Mouse (Mus musculus): Measurements from ENCODE around the gene Plin3. TPM values are rescaled to one million over a fixed set of nuclear protein-coding genes. Genes with fewer than 3 reads are reported as not detected.

The Plin3 gene
- polyA plus RNA-seq, 1 experiment from 2014 or later: 65.2 TPM

- H3K4me1 ChIP-seq (ENCODE audit: control insufficient read depth, insufficient read depth, low read length): peaks cover 3% of the 10 kb centered on the region
- H3K36me3 ChIP-seq (ENCODE audit: control insufficient read depth, insufficient read depth, low read length): peaks cover 69% of the 10 kb centered on the region
- no peaks in the 10 kb centered on the region for H3K9me3 ChIP-seq (ENCODE audit: control insufficient read depth, low read length)
- WGBS: 95% methylated on average over 4 of the region's 4 CpGs
- no peak overlapping the region for H3K9ac ChIP-seq (ENCODE audit: low read depth, low read length)
- no peak for ATAC-seq (ENCODE audit: low FRiP score, low TSS enrichment)
- H3K4me2 ChIP-seq (replicated peaks; ENCODE audit: low read depth, low read length): no peak overlapping the region
- no peak overlapping the region for H3K27ac ChIP-seq (ENCODE audit: low read depth, low read length)
- no peaks in the 10 kb centered on the region for H3K27me3 ChIP-seq (ENCODE audit: control insufficient read depth, insufficient read depth, low read length)
- H3K4me3 ChIP-seq (ENCODE audit: low read length): no peak overlapping the region
Measured at GRCm38 (mm10) chr17:56282802-56283201, 9.9 kb downstream of the Plin3 start.

DNA sequence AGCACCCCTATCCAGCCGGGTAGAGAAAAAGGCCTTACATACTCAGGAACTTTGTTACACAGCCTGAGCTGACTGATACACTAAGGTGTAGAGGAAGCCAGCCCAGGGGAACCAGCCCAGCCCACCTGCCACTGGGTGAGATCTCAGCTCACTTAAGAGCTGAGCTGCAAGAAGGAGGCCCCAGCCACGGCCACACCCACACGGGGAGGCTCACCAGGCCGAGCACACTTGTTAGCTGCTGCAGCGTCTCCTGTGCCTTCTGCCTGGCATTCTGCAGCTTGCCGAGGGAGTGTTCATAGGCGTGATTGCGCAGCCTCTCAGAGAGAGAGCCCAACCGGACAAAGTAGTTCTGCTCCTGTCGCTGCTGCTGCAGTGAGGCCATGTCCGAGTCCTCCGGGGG lies 11.5 kb downstream of the Plin3 start:
- peaks cover 62% of the 10 kb centered on the region for H3K36me3 ChIP-seq (ENCODE audit: control insufficient read depth, insufficient read depth, low read length)
- ATAC-seq (ENCODE audit: low FRiP score, low TSS enrichment): no peak
- no peak overlapping the region for H3K4me3 ChIP-seq (ENCODE audit: low read length)
- no peak overlapping the region for H3K4me2 ChIP-seq (replicated peaks; ENCODE audit: low read depth, low read length)
- 92% methylated on average over 12 of the region's 12 CpGs for WGBS
- H3K4me1 ChIP-seq (ENCODE audit: control insufficient read depth, insufficient read depth, low read length): no peaks in the 10 kb centered on the region
- H3K27me3 ChIP-seq (ENCODE audit: control insufficient read depth, insufficient read depth, low read length): no peaks in the 10 kb centered on the region
- no peak overlapping the region for H3K27ac ChIP-seq (ENCODE audit: low read depth, low read length)
- no peaks in the 10 kb centered on the region for H3K9me3 ChIP-seq (ENCODE audit: control insufficient read depth, low read length)
- H3K9ac ChIP-seq (ENCODE audit: low read depth, low read length): no peak overlapping the region

DNA sequence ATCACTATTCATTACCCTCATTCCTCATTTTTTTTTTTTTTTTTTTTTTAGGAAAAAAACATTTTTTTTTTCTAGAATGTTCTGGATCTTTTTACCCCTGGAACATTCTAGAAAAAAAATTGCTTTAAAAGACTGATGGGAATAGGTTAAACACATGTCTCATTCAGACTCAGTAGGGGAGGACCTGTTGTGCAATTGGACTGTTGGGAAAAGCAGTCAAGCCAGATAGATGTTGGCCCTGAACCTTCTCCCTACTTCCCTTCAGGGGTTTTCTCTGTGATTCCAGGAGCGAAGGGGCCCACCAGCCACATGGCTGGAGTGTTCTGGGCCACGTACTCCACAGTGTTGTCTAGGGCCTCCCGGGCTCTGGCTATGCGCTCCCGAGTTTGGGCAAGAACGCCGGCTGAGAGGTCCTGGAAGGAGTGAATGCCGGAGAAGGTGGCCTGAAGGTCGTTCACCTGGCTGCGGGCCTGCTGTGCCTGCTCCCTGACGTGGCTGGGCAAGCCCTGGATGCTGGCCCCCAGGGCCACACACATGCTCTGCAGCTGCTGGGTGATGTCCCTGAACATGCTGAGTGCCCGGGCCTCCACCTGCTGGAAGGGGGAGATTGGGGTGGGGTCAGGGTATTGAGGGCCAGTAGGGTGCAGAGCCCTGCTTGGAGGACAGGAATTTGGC lies 13.1 kb downstream of the Plin3 start:
- 90% methylated on average over 12 of the region's 12 CpGs for WGBS
- H3K27me3 ChIP-seq (ENCODE audit: control insufficient read depth, insufficient read depth, low read length): no peaks in the 10 kb centered on the region
- no peak overlapping the region for H3K4me2 ChIP-seq (replicated peaks; ENCODE audit: low read depth, low read length)
- no peak overlapping the region for H3K9ac ChIP-seq (ENCODE audit: low read depth, low read length)
- no peak for ATAC-seq (ENCODE audit: low FRiP score, low TSS enrichment)
- peaks cover 46% of the 10 kb centered on the region for H3K36me3 ChIP-seq (ENCODE audit: control insufficient read depth, insufficient read depth, low read length)
- no peaks in the 10 kb centered on the region for H3K9me3 ChIP-seq (ENCODE audit: control insufficient read depth, low read length)
- no peak overlapping the region for H3K4me3 ChIP-seq (ENCODE audit: low read length)
- no peak overlapping the region for H3K27ac ChIP-seq (ENCODE audit: low read depth, low read length)
- no peaks in the 10 kb centered on the region; the same call in 1 of the 2 replicates for H3K4me1 ChIP-seq (ENCODE audit: control insufficient read depth, insufficient read depth, low read length)

DNA sequence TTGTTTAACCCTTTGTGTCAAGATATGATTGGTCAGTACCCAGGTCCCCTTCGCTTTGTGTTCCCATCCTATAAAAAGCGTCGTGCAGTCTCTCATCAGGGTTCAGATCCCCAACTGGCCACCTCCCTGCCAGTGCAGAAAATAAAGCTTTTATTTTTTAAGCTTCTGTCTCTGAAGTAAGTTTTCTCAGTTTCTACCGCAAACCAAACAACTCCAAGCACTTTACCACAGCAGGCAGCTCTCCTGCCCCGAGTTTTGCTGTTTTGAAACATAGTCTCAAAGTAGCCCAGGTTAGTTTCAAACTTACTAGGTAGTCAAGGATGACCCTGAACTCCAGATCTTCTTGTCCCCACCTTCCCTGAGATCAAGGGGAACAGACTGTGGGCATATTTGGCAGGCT lies 14.3 kb downstream of the Plin3 start:
- Histone ChIP-seq H3K27ac (ENCODE audit: low read depth, low read length) (no peak overlapping the region), H3K9ac (ENCODE audit: low read depth, low read length) (no peak overlapping the region), H3K27me3 (ENCODE audit: control insufficient read depth, insufficient read depth, low read length) (no peaks in the 10 kb centered on the region), H3K36me3 (ENCODE audit: control insufficient read depth, insufficient read depth, low read length) (peaks cover 36% of the 10 kb centered on the region), H3K4me2 (replicated peaks; ENCODE audit: low read depth, low read length) (no peak overlapping the region), H3K9me3 (ENCODE audit: control insufficient read depth, low read length) (no peaks in the 10 kb centered on the region), H3K4me3 (ENCODE audit: low read length) (no peak overlapping the region), H3K4me1 (ENCODE audit: control insufficient read depth, insufficient read depth, low read length) (no peaks in the 10 kb centered on the region; the same call in 1 of the 2 replicates)
- ATAC-seq (ENCODE audit: low FRiP score, low TSS enrichment): no peak
- 95% methylated on average over 5 of the region's 5 CpGs for WGBS

GRCm38 (mm10) chr17:56277567-56277893 lies 15.1 kb downstream of the Plin3 start:
- peak; percentile 18; the same call in 1 of the 2 replicates for ATAC-seq (ENCODE audit: low FRiP score, low TSS enrichment)
- Histone ChIP-seq H3K27me3 (ENCODE audit: control insufficient read depth, insufficient read depth, low read length) (no peaks in the 10 kb centered on the region), H3K36me3 (ENCODE audit: control insufficient read depth, insufficient read depth, low read length) (peaks cover 28% of the 10 kb centered on the region), H3K9me3 (ENCODE audit: control insufficient read depth, low read length) (no peaks in the 10 kb centered on the region), H3K27ac (ENCODE audit: low read depth, low read length) (peak overlapping the region; percentile 81), H3K4me2 (replicated peaks; ENCODE audit: low read depth, low read length) (peak overlapping the region; percentile 65; the same call in 1 of the 2 replicates), H3K9ac (ENCODE audit: low read depth, low read length) (no peak overlapping the region; the same call in 1 of the 2 replicates), H3K4me1 (ENCODE audit: control insufficient read depth, insufficient read depth, low read length) (no peaks in the 10 kb centered on the region; the same call in 1 of the 2 replicates), H3K4me3 (ENCODE audit: low read length) (no peak overlapping the region)
- WGBS: 42% methylated on average over 2 of the region's 2 CpGs

GRCm38 (mm10) chr17:56276643-56277566 lies 15.8 kb downstream of the Plin3 start, which contains the start of gene Ticam1:
Ticam1 (minus strand) TSS chr17:56276786.
- peaks cover 25% of the 10 kb centered on the region for H3K36me3 ChIP-seq (ENCODE audit: control insufficient read depth, insufficient read depth, low read length)

GRCm38 (mm10) chr17:56275842-56276480 lies 16.7 kb downstream of the Plin3 start:
- Histone ChIP-seq H3K4me2 (replicated peaks; ENCODE audit: low read depth, low read length) (peak overlapping the region; percentile 65), H3K36me3 (ENCODE audit: control insufficient read depth, insufficient read depth, low read length) (peaks cover 22% of the 10 kb centered on the region), H3K9ac (ENCODE audit: low read depth, low read length) (peak overlapping the region; percentile 65), H3K27ac (ENCODE audit: low read depth, low read length) (peak overlapping the region; percentile 85), H3K9me3 (ENCODE audit: control insufficient read depth, low read length) (no peaks in the 10 kb centered on the region), H3K4me3 (ENCODE audit: low read length) (peak overlapping the region; percentile 58), H3K27me3 (ENCODE audit: control insufficient read depth, insufficient read depth, low read length) (no peaks in the 10 kb centered on the region), H3K4me1 (ENCODE audit: control insufficient read depth, insufficient read depth, low read length) (no peaks in the 10 kb centered on the region; the same call in 1 of the 2 replicates)
- 18% methylated on average over 5 of the region's 5 CpGs for WGBS
- peak; percentile 0; the same call in 1 of the 2 replicates for ATAC-seq (ENCODE audit: low FRiP score, low TSS enrichment)

More at GRCm38 (mm10) chr17:56276643-56277566, 15.8 kb downstream of the Plin3 start, which contains the start of gene Ticam1:
- Histone ChIP-seq H3K27me3 (ENCODE audit: control insufficient read depth, insufficient read depth, low read length) (no peaks in the 10 kb centered on the region), H3K27ac (ENCODE audit: low read depth, low read length) (peak within 1 kb of the TSS; percentile 85), H3K4me3 (ENCODE audit: low read length) (peak within 1 kb of the TSS; percentile 58), H3K4me2 (replicated peaks; ENCODE audit: low read depth, low read length) (peak within 1 kb of the TSS; percentile 65), H3K9me3 (ENCODE audit: control insufficient read depth, low read length) (no peaks in the 10 kb centered on the region), H3K9ac (ENCODE audit: low read depth, low read length) (peak within 1 kb of the TSS; percentile 65), H3K4me1 (ENCODE audit: control insufficient read depth, insufficient read depth, low read length) (no peaks in the 10 kb centered on the region; the same call in 1 of the 2 replicates)
- WGBS: 6% methylated on average over 21 of the region's 21 CpGs
- ATAC-seq (ENCODE audit: low FRiP score, low TSS enrichment): peak; percentile 96

DNA sequence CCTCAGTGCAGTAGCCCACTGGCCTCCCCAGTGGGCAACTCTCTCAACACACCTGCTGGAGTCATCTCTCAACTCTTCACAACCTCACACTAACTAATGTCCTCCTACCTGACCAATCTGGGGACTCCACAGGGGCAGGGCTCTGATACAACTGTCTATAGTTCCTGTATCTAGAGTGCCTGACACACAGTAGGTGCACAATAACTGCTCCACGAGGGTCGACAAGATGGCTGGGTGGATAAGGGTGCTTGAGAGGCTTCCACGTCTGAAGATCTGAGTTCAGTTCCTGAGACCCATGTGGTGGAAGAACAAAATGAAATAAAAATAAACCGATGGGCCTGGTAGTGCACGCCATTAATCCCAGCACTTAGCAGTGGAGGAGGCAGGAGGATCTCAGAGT lies 18.7 kb downstream of the Plin3 start:
- H3K9ac ChIP-seq (ENCODE audit: low read depth, low read length): no peak overlapping the region
- H3K4me2 ChIP-seq (replicated peaks; ENCODE audit: low read depth, low read length): no peak overlapping the region
- WGBS: 91% methylated on average over 5 of the region's 5 CpGs
- H3K27ac ChIP-seq (ENCODE audit: low read depth, low read length): no peak overlapping the region
- no peak overlapping the region for H3K4me3 ChIP-seq (ENCODE audit: low read length)
- H3K9me3 ChIP-seq (ENCODE audit: control insufficient read depth, low read length): no peaks in the 10 kb centered on the region
- no peaks in the 10 kb centered on the region for H3K27me3 ChIP-seq (ENCODE audit: control insufficient read depth, insufficient read depth, low read length)
- H3K36me3 ChIP-seq (ENCODE audit: control insufficient read depth, insufficient read depth, low read length): peaks cover 17% of the 10 kb centered on the region
- H3K4me1 ChIP-seq (ENCODE audit: control insufficient read depth, insufficient read depth, low read length): no peaks in the 10 kb centered on the region; the same call in 1 of the 2 replicates
- no peak for ATAC-seq (ENCODE audit: low FRiP score, low TSS enrichment)
